Mouse (Mus musculus) regulatory T cell (primary cell): ENCODE measurements around the gene Begain.

Experiments used
- in situ Hi-C: fragments of 300-600 bp; cut with MboI, MseI; formaldehyde crosslinking; loops from one replicate; pipeline ENCODE4 v1.15.1; 2025; ENCODE audit warnings: high pct_unique_total_duplicates

Gene Begain

DNA sequence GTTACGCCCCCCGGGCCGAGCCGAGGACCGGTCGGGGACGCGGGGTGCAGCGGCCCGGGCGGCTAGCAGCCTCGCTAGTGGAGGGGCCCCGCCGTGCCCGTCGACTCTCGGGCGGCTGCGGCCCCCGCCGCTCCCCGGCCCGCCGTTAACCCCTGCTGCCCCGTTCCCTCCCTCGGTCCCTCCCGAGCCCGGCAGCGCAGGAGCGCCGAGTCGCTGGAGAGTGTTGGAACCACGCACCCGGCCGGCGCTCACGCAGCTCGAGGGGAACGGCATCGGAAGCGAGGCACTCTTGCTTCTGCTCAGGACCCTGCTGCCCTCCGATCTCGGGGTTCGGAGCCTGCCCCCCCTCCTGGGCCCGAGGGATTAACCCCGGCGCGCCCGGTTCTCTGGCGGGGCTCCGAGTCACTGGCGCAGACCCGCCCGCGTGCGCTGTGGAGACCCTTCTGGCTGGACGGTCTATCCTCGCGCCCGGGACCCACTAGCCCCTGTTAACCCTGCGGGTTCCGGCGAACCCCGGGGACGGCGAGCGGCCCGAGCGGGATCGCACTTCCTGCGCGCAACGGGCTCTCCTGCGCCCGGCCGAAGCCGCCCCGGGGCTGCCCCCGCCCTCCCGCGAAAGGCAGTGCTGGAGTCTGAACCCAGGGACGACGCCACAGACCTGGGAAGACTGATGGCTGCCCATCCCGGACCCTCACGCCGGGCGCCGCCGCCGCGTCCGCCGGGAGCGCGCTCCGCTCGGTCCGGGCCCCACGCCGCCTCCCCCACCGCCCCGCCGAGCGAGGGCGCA is 14.8 kb downstream of the Begain start:
- in situ Hi-C loops, result loop anchor here (25.0 kb wide), 1 partner anchor 1534 kb away; no protein-coding TSS in a partner anchor

DNA sequence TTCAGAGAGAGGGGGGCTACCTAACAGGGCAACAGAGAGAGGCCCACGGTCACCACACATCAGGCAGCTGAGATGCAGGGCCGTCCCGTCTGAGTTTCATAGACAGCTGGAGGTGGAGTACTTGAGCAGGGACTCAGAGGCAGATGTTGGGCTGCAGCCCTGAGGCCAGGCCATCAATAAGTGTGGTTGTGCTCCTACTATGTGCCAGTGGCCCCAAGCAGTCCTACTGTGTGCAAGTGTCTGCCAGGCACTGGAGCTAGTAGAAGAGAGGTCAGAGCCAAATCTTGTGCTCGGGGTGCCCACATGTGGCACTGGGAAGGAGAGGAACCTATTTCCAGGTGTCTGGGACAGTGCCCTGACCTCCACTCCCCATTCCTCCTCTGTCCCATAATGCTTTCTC is 18.1 kb downstream of the Begain start:
- in situ Hi-C loops, result loop anchor here (25.0 kb wide), 1 partner anchor 1537 kb away; no protein-coding TSS in a partner anchor

DNA sequence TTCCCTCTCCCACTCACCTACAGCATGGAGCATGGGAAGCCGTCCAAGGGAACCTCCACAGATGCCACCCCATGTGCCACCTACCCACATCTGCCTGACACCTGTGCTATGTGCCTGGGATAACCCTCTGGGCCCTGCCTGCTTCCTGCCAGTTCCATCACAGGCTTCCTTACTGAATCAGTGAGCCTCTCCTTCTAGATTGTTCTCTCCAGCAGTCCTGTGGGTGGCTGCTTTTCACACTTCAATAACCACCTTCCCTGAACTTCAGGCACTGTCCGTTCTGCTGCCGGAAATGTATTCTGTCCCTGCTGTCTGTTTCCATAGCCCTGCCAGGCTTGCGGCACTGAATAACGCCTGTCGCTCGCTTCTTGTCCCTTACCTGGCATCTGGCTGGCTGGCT is 22.4 kb downstream of the Begain start:
- in situ Hi-C loops, result no loop called here

DNA sequence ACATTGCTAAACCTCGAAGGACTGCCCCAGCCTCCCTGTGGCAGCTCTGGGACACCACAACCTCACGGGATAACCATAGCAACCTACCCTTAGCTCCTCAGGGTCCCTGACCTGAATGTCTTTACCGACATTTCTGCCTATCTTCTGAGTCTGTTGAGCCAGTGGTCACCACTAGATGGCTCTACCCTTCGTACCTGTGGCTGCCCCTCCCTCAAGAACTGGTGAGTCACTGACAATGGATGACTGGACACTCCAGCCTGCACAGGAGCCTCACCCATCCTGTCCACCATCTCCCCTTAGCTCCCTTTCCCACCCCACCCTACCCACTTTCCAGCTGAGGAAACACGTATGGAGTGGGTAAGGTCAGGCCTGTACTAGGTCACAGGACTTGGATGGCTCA is 23.5 kb downstream of the Begain start:
- in situ Hi-C loops, result no loop called here

DNA sequence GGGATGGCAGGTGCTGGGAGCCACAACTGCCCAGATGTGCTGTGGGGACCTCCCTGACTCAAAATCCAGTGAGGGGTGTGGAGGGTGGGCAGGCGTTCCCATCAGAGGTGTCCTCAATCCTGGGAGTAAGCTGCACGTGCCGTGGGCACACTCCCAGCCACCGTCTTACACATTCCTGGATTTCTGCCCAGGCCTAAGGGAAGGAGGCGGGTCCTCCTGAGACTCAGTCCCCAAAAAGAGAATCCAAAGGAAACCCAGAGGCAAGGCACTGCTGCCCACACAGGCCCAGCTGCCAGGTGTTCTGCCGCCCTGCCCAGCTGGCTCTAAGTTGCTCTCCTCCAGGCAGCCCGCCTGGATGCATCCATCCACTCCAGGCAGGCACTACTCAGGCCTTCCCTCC is 28.7 kb downstream of the Begain start:
- in situ Hi-C loops, result no loop called here

DNA sequence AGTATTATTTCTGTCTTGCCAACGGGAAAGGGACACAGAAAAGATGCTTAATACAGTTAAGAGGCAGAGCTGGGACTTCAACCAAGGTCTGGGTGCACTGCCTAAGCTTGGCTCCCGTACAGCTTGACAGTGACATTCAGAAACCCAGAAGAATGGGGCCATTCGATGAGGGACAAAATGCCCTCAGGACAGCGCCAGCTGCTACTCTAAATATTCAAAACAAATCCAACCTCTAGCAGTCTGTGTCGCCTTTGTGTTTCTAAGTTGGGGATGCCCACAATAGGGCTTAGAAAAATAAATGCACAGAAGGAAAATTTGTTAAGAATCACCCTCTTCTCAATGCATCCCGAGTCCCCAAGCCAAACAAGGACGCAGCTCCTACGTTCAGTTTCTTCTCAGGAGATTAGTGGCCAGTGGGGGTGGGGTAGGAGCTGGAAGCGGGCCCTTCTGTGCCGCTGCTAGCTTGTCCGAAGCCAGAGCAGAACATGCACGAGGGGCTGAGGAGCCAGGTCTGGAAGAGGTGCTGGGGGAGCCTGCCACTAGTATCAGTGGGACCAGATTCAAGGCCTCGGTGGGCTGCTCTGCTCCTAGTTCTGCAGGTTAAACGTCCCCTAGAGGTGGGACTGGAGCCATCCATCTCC is 29.7 kb downstream of the Begain start:
- in situ Hi-C loops, result no loop called here

DNA sequence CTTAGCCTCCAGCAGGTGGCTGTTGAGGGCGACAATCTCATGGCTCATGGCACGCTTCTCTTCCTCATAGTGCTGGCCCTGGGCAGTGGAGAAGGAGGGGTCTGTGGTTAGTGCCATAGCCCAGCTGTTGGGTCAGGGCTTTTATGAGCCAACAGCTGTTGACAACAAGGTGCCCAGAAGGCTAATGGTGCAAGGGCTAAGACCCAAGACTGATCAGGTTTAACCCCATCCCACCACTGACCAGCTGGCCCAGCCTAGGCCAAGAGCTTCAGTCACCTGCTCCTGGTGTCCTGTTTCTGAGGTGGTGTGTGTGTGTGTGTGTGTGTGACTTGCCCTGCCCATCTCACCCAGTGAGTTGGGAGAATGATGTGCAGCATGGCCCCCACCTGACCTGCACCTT is 31.0 kb downstream of the Begain start:
- in situ Hi-C loops, result no loop called here

DNA sequence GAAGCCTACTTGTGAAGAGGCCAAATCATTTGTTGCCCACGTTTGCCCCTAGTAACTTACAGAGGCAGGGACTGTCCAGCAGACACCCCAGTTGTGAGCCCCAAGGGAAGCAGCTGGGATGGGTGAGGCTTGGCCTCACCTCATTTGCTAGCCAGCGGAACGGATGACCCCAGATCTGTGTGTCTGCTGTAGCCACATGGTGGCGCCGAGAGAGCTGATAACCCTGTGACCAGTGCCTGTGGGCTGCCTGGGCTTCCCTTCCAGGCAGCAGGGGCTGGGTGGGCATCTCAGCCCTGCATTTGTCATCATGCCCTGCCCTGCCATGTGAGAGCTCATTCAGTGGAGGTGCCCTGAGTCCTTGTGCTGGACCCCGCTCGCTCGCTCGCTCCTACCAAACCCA is 44.2 kb downstream of the Begain start:
- in situ Hi-C loops, result no loop called here

DNA sequence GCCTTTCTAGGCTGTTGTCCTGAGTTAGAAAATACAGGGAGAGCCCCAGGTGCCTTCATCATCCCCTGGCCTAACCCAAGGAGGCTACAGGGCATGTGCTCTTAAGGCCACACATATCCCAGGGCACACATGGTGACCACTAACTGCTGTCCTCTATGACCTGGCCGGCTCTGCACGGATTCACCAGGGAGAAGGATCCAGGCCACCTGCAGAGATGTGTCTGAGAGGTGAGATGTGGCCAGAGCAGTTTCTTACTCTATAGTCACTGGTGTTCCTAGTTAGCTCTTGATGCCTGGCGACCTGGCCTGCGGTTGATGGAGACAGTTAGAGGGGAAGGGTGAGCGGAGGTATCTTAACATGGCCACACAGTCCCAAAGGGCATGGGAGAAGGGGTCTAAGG is 45.1 kb downstream of the Begain start:
- in situ Hi-C loops, result no loop called here

DNA sequence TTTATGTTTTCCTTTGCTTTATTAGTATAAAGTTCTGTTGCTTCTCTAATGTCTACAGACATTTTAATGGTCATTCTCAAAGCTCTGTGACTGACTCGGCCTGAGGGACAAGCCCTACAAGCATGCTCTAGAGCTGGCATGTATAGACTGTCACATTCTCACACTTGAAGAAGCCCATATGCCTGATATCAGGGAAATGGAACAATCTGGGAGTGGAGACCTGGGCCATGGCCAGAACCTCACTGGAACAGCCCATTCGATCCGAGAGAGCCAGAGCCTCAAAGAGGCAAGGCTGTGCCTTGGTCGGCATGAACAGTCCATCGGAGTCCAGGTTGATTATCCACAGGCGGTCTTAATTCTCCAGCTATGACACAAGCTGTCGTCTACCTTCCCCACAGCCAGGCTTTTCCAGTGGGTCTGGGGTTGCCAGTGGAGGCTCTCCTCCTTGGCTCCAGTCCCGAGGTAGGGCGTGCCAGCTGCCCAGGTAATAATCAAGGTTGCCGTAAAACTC is 45.8 kb downstream of the Begain start:
- in situ Hi-C loops, result no loop called here

DNA sequence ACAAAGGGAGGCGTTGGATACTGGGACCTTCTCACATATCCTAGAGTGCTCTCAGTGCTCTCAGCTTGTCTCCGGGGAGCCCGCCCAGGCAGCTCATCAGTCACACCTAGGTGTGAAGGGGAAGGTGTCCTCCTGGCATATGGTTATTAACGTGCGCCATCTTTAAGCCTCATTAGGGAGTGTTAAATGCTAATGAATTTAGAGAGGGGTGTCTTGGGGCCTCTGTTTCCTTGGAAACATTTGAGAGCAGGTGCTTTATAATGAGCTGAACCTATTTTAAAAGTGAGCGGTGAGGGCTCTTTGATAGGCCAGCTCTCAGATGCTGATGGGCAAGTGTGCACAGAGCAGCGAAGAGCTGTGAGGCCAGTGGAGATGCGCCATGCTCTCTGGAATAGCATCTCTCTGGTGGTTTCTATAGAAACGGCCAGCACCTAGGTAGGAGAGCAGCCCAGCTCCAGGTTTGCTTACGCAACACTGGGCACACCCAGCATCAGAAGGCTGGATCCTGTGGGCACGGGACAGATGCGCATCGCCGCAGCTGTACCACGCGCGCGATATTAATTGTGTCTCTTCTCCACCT is 57.9 kb downstream of the Begain start:
- in situ Hi-C loops, result no loop called here

DNA sequence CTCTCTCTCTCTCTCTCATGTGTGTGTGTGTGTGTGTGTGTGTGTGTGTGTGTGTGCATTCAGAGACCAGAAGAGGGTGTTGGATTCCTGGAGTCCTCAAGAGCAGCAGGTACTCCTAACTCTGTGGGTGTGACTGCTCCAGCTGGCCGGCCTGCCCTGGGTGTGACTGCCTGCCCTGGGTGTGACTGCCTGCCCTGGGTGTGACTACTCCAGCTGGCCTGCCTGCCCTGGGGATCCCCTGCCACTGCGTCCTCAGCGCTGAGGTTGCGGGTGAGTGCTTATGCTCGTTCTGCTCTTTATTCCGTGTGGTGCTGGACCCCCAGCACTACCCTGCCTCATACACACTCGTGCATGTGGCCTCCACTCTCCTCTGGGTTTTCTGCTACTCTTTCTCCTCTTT is 65.0 kb downstream of the Begain start:
- in situ Hi-C loops, result no loop called here

DNA sequence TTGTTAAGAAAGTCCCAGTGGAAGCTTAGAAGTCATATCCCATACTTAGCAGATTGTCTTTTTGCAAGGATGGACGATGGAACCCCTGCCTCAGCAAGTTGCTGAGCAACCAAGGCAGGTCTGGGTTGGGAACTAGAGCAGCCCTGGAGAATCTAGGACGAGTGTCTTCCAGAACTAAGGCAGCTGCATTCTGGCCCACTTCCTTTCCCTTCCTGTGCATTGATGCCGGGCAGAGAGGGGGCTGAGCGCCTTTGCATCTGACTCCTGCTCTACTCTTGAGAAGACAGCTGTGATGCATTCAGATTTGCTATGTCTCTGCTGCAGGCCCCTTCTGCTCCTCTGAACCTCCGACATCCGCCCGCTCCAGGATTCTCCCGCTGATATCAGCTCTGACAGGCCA is 70.8 kb downstream of the Begain start:
- in situ Hi-C loops, result no loop called here

DNA sequence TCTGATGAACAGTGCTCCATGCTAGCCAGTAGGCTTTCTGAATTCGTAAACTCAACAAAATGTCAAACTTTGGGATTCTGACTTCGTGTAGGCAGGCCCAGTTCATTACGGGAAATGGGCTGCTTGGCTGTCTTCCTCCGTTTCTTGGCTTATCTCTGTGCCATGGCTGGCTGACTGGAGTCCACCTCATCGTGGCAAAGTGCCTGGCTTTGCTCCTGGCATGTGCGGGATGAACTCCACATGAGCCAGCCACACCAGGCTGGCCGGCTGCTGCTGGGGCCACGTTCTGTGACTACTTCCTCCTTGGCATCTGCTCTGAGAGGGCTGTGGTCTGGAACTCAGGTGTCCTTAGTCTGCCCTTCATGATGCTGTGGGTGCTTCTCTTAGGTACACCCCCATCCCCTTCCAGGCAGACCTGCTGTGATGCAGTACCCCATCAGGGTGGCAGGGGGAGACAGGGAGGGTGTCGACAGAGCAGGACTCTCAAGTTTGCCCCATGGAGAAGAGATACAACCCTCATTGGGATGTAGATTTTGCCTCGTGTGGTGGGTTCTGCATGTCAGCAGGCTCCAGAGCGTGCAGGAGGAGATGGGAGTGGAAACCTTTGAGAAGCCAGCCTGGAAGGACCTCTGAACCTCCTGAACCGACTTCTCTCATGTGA is 71.9 kb downstream of the Begain start:
- in situ Hi-C loops, result no loop called here

DNA sequence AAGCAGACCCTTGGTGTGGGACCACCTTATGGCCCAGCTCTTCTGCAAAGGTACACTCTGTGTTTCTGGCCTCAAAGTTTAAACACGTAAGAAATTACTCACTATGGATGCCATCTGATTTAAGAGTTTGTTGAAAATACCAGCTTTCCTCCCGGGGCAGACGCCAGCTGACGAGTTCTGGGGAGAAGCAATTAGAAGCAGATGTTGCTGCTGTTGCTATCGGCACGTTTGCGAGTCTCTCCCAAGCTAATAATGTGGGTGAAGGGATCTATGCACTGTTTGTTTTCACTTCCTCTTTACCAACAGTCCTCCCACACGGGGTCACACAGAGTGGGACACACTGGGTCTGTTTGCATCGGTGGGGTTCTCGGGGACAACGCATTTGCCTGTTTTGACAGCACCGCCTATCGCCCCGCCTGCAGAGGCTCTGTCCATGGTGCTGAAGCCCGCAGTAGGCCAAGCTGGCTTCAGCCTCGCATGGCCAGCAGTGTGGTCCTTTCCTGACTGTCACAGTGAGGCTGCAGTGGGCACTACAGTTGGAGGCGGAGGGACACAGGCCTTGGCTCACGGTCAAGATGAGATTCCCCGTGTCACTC is 73.5 kb downstream of the Begain start:
- in situ Hi-C loops, result no loop called here

DNA sequence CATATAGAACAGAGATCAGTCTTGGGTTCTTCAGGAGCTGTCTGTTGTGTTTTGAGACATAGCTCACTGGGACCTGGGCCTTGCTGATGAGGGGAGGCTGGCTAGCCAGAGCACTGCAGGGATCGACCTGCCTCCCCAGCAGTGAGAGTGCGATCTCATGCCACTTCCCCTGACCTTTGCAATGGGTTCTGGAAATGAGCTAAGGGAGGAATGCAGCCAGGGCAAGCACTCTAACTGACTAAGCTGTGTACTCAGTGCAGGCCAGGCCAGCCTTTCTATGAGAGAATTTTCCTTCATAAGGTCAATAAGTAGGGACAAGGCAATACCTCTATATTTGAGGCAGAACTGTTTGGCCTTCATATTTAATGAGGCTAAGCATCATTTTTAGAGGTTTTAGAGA is 75.0 kb downstream of the Begain start:
- in situ Hi-C loops, result no loop called here

DNA sequence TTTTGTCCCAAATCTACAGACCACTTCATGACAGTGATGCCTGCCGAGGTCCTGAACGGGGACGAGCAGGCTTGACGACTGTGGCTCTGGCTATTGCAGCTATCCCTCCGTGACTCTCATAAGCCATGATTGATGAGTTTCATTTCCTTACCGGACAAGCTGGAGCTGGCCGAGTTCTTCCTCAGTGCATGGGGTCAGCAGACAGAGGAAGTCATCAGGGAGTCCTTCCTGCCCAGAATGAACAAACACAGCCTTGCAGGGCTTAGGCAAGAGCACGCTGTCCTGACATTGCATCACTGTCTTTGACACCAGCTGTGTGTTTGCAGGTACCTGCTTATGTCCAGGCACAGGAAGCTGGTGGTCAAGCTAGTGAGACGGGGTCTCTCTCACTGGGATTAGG is 77.6 kb downstream of the Begain start:
- in situ Hi-C loops, result no loop called here

DNA sequence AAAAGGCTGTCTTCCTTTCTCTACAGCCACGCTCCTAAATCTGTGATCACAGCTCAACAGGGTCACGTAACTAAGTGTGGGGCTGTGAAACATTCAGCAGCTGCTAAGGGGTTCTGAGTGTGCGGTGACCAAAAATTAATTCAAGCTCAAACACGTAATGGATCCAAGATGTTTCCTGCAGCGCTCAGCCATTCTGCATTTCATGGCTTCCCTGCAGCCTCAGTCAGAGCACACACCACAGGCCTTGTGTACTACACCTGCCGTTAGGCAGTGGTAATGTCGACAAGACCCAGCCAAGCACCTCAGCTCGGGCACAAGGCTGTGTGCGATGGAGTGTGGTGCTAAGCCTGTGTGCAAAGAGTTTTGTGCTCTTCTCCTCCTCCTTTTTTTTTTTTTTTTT is 80.6 kb downstream of the Begain start:
- in situ Hi-C loops, result no loop called here

DNA sequence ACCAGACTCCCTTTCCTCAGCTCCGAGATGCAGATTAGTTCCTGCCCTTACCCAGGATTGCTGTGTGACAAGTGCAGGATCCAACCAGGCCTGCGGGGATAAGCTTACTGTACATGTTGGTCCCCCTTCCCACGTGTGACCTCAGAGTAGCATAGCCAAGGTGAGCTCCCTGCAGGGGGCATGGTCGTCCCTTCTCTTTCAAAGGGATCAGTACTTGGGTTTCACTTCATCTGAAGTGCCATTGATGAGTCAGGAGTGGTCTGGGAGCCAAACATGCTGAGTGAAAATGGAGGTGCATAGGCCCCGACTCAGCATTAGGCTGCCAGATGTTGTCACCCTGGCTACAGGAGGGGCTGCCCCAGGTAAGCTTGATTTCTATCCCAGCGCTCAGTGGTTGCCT is 83.0 kb downstream of the Begain start:
- in situ Hi-C loops, result no loop called here

DNA sequence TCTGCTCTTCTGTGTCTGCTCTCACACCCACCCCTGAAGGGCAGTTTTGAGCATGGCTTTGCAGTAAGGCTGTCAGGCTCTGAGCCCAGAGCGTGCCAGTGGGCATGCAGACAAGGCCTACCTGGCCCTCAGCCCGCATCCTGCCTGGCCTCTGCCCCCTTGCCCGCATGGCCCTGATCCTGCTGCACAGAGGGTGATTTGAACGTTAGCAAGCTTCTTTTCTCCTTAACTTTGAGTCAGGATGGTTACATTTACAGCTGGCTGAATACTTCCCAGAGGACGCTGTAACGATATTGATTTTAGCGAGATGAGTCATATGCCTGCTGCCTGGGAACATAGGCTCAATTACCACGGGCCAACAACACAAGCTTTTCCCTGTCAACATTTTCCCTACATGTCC is 83.5 kb downstream of the Begain start:
- in situ Hi-C loops, result no loop called here

DNA sequence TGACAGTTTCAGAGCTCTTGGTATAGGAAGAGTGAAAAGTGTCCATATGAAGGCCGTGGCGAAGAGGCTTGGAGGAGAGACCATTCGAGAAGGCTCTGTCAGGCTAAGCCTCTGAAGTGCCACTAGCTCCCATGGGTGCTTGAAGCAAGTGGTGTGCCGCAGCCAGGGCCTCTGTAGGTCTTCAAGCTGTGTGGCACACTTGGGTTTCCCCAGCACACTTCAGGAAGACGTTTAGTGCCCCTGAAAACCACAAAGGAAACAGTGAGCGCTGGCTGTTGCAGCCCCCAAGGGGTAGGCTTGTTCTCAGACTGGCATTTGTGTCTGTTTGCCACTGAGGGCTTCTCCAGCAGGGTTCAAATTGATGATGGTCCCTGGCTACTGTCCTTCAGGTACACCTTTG is 84.5 kb downstream of the Begain start:
- in situ Hi-C loops, result no loop called here

DNA sequence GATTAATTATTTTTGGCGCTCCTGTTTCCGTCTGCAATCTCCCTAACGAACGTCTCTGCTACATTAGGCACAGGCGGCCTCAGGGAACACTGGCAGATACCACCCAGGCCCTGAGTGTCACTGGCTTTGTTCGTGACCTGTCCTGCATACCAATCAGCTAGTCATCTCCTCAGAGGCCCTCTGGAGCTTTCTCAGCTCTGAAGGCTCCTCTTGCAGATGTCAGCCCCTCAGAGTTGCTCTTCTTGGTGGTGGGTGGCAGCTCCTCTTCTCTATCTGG is 85.4 kb downstream of the Begain start:
- in situ Hi-C loops, result no loop called here
